Mouse (Mus musculus): ENCODE results near the gene Iqcf1. TPM values are rescaled to one million over a fixed set of nuclear protein-coding genes. Genes with fewer than 3 reads are reported as not detected.

The Iqcf1 gene
- polyA plus RNA-seq, 1 experiment = not detected

DNA sequence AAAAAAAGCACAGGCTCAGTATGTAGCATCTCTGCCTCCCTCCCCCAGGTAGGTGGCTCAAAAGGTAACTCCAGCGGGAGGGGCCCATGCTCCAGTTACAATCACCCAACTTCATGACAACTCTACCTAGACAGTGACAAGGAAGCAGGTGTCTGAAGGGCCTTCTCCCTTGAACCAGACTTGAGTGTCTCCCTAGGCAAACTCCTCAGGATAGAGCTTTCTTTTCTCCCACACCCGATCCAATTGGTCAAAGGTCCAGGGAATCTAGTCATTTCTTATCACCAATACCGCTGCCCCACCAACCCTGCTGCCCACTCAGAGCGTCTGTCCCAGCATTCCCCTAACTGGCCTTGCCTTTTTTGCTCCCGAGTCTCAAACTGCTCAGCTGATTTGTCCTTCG is 33.0 kb upstream of the Iqcf1 start:
- no peak overlapping the region for H3K27ac ChIP-seq (ENCODE audit: insufficient read depth, low read length)
- peaks cover 7% of the 10 kb centered on the region; the same call in 1 of the 2 replicates for H3K4me1 ChIP-seq (ENCODE audit: control insufficient read depth, insufficient read depth, low read length)
- DNase-seq = peak in 1 of 2 experiments; percentile 10
- TF ChIP-seq CTCF (IDR thresholded peaks at IDR 0.05; ENCODE audit: borderline replicate concordance, insufficient read depth, low read depth, low read length) (no peak), POLR2A (IDR thresholded peaks at IDR 0.05; ENCODE audit: borderline replicate concordance, insufficient read depth, low read length) (no peak)
- H3K27me3 ChIP-seq (ENCODE audit: control insufficient read depth, insufficient read depth, low read length) = no peaks in the 10 kb centered on the region
- H3K4me3 ChIP-seq (replicated peaks; ENCODE audit: insufficient read depth, low read depth, low read length) = no peak overlapping the region
- 95% methylated on average over 6 of the region's 6 CpGs for WGBS

DNA sequence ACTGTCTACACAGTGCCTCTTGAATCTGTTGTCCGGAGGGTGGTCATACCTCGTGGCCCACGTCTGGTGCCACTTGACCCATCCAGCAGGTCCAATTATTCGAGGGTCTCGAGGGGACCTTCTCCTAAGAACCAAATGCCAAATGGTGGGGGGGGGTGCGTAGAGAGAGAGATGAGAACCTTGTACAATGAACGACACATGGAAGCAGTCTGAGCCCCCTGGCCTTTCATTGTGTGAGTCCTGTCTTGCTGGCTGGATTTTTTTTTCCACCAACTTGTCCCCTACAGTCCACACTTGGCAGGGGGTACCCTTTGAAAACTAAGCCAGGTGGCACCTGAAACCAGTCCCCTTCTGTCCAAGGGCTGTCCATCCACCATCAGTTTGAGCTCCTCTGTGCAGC is 32.0 kb upstream of the Iqcf1 start:
- DNase-seq = no peak
- WGBS = 72% methylated on average over 7 of the region's 7 CpGs
- no peaks in the 10 kb centered on the region for H3K27me3 ChIP-seq (ENCODE audit: control insufficient read depth, insufficient read depth, low read length)
- H3K27ac ChIP-seq (ENCODE audit: insufficient read depth, low read length) = no peak overlapping the region
- no peak overlapping the region for H3K4me3 ChIP-seq (replicated peaks; ENCODE audit: insufficient read depth, low read depth, low read length)
- no peak for TF ChIP-seq CTCF (IDR thresholded peaks at IDR 0.05; ENCODE audit: borderline replicate concordance, insufficient read depth, low read depth, low read length)
- no peak for TF ChIP-seq POLR2A (IDR thresholded peaks at IDR 0.05; ENCODE audit: borderline replicate concordance, insufficient read depth, low read length)
- peaks cover 8% of the 10 kb centered on the region for H3K4me1 ChIP-seq (ENCODE audit: control insufficient read depth, insufficient read depth, low read length)

DNA sequence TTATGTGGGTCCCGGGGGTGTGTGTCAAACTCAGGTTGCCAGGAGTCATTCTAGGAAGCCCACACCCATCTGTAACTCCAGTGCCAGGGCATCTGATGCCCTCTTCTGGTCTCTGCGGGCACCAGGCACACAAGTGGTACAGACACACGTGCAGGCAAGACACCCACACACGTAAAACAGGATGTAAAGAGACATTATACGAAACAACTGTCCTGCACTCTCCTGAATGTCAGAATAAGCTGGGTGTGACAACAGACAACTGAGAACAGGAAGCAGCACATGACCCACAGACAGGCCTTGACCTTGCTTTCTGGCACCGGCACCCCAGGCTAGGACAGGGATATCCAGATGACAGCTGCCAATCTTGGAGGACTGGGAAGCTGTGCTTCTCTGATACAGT is 30.4 kb upstream of the Iqcf1 start:
- 73% methylated on average over 6 of the region's 6 CpGs for WGBS
- TF ChIP-seq CTCF (IDR thresholded peaks at IDR 0.05; ENCODE audit: borderline replicate concordance, insufficient read depth, low read depth, low read length) = no peak
- no peak for TF ChIP-seq POLR2A (IDR thresholded peaks at IDR 0.05; ENCODE audit: borderline replicate concordance, insufficient read depth, low read length)
- H3K27ac ChIP-seq (ENCODE audit: insufficient read depth, low read length) = no peak overlapping the region
- DNase-seq = peak; percentile 15 to 16
- H3K4me1 ChIP-seq (ENCODE audit: control insufficient read depth, insufficient read depth, low read length) = peaks cover 14% of the 10 kb centered on the region
- no peak overlapping the region for H3K4me3 ChIP-seq (replicated peaks; ENCODE audit: insufficient read depth, low read depth, low read length)
- no peaks in the 10 kb centered on the region for H3K27me3 ChIP-seq (ENCODE audit: control insufficient read depth, insufficient read depth, low read length)

DNA sequence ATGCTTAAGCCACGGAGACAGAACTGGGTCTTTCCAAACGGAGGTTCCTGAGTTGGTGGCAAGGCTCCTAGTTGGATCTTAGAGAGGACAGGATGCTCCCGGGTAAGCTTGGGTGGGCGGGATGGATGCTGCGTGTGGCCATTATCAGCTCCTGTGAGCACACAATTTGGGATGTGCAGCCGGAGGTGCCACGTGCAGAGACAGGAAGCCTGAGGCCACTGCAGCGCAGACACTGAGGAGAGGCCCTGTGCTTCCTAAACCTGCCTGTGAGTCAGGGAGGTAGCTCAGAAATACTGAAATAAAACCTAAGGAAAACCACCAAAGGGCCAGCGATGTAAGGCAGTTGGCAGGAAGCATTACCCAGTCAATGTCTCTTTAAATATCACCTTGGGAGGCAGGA is 30.0 kb upstream of the Iqcf1 start:
- 41% methylated on average over 9 of the region's 9 CpGs for WGBS
- Histone ChIP-seq H3K27ac (ENCODE audit: insufficient read depth, low read length) (no peak overlapping the region), H3K4me1 (ENCODE audit: control insufficient read depth, insufficient read depth, low read length) (peaks cover 16% of the 10 kb centered on the region), H3K4me3 (replicated peaks; ENCODE audit: insufficient read depth, low read depth, low read length) (no peak overlapping the region), H3K27me3 (ENCODE audit: control insufficient read depth, insufficient read depth, low read length) (no peaks in the 10 kb centered on the region)
- TF ChIP-seq POLR2A (IDR thresholded peaks at IDR 0.05; ENCODE audit: borderline replicate concordance, insufficient read depth, low read length) = no peak
- no peak for TF ChIP-seq CTCF (IDR thresholded peaks at IDR 0.05; ENCODE audit: borderline replicate concordance, insufficient read depth, low read depth, low read length)
- DNase-seq = peak in 1 of 2 experiments; percentile 5

DNA sequence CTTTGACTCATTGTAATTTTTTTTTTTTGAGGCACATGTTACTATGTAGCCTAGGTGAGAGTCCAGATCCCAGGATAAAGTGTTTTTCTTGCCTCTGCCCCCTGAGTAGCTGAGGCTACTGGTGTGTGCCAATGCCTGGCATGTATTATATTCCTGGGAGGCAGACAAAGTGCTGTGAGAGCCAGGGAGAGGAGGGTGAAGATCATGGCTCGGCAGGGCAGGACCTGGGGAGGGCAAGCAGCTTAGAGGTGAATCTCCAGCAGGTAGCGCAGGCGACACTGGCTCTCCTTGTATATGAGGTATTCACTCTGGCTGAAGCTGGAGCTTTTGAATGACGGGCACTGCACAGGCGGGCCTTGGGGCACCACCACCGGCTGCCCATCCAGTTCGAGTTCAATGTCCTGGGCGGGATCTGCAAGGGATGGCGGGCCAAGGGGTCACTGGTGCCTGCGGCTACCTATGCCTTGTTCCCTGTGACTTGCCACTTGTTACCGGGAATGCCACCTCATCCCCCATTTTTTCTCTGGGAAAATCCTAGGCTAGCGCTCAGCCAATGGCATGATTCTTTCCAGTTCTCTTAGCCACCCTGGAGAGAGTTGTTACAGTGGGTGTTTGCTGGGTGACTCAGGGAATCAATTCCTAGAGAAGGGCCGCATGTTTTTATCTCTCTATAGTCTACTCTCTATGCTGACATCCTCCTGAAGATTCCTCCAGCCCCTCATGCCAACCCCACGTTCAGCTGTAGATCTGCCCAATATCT is 28.6 kb upstream of the Iqcf1 start:
- 74% methylated on average over 14 of the region's 14 CpGs for WGBS
- no peak for TF ChIP-seq POLR2A (IDR thresholded peaks at IDR 0.05; ENCODE audit: borderline replicate concordance, insufficient read depth, low read length)
- no peak for TF ChIP-seq CTCF (IDR thresholded peaks at IDR 0.05; ENCODE audit: borderline replicate concordance, insufficient read depth, low read depth, low read length)
- peak; percentile 6 to 11 for DNase-seq
- Histone ChIP-seq H3K4me1 (ENCODE audit: control insufficient read depth, insufficient read depth, low read length) (peaks cover 17% of the 10 kb centered on the region), H3K27ac (ENCODE audit: insufficient read depth, low read length) (no peak overlapping the region), H3K27me3 (ENCODE audit: control insufficient read depth, insufficient read depth, low read length) (no peaks in the 10 kb centered on the region), H3K4me3 (replicated peaks; ENCODE audit: insufficient read depth, low read depth, low read length) (no peak overlapping the region)

DNA sequence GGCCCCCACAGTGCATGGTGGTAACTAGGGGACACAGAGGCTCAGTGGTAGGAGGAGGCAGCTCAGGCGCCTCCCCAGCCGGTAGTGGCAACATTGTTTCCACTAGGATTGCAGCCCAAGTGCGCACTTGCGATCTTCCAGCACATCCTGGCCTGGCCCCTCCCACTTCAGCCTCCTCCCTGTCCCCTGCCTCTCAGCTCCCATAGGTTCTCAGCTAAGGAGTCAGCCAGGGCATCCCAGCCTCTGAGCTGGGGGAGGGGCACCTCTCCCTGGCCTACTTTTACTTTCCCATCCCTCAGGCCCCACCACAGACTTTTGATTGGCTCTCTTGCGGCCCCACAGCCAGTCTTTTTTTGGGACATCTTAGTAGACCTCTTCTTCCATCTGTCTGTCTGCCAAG is 27.9 kb upstream of the Iqcf1 start:
- Histone ChIP-seq H3K27ac (ENCODE audit: insufficient read depth, low read length) (no peak overlapping the region), H3K4me3 (replicated peaks; ENCODE audit: insufficient read depth, low read depth, low read length) (no peak overlapping the region), H3K27me3 (ENCODE audit: control insufficient read depth, insufficient read depth, low read length) (no peaks in the 10 kb centered on the region), H3K4me1 (ENCODE audit: control insufficient read depth, insufficient read depth, low read length) (peaks cover 20% of the 10 kb centered on the region)
- DNase-seq = peak; percentile 32 to 55
- 63% methylated on average over 5 of the region's 5 CpGs for WGBS
- TF ChIP-seq POLR2A (IDR thresholded peaks at IDR 0.05; ENCODE audit: borderline replicate concordance, insufficient read depth, low read length) = no peak
- no peak for TF ChIP-seq CTCF (IDR thresholded peaks at IDR 0.05; ENCODE audit: borderline replicate concordance, insufficient read depth, low read depth, low read length)

DNA sequence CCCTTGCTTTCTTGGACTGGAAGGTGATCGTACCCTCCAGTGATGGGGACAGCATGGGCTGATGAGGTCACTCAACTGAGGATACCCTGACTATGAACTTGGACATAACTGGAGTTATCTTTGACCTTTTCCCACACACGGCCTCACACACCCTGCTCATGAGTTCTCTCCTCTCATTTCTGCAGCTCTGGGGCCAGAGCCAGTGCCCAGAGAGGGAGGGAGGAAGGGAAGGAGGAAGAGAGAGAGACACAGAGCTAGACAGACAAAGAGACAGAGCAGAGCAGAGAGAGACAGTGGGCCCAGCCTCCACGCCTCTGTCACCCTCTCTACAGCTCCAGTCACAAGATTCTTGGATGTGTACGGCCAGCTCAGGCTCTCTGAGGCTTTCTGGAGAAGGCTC is 27.4 kb upstream of the Iqcf1 start:
- DNase-seq = peak; percentile 21 to 24
- no peaks in the 10 kb centered on the region for H3K27me3 ChIP-seq (ENCODE audit: control insufficient read depth, insufficient read depth, low read length)

DNA sequence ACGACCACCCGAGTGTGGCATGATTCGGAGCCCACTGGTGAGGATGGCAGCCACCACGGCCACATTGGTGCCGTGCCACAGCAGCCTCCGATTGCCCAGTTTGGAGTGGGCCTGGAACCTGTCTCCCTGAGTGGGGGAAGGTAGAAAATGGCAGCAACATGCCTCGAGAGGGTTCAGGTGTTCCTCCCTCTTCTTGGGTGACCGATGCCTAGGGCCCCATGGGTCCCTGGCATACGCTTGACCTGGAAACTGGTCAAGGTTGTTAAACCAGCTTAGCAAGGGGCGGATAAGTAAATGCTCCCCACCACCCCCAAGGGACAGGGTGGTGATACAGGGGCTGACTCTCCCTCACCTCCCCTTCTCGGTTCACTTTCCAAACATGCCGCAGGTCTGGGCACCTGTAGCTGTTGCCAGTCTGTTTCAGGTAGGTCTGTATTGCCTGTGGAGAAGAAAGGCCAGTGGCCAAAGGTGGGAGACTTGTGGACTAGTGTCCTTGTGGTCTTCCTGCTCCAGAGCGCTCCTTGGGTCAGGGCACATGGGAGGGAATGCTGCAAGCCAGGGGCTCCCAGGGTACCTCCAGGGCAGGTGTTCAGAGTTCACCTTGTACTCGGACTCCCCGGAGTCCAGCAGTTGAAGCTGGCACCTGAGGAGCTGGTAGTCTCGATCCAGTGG is 26.6 kb upstream of the Iqcf1 start:
- peaks cover 16% of the 10 kb centered on the region for H3K4me1 ChIP-seq (ENCODE audit: control insufficient read depth, insufficient read depth, low read length)
- 66% methylated on average over 16 of the region's 16 CpGs for WGBS
- H3K27me3 ChIP-seq (ENCODE audit: control insufficient read depth, insufficient read depth, low read length) = no peaks in the 10 kb centered on the region
- TF ChIP-seq CTCF (IDR thresholded peaks at IDR 0.05; ENCODE audit: borderline replicate concordance, insufficient read depth, low read depth, low read length) (no peak), POLR2A (IDR thresholded peaks at IDR 0.05; ENCODE audit: borderline replicate concordance, insufficient read depth, low read length) (no peak)
- no peak overlapping the region for H3K4me3 ChIP-seq (replicated peaks; ENCODE audit: insufficient read depth, low read depth, low read length)
- no peak overlapping the region for H3K27ac ChIP-seq (ENCODE audit: insufficient read depth, low read length)
- DNase-seq = peak; percentile 30 to 33

More for the DNA sequence above, 27.4 kb upstream of the Iqcf1 start:
- peak overlapping the region; percentile 35; the same call in 1 of the 2 replicates for H3K27ac ChIP-seq (ENCODE audit: insufficient read depth, low read length)
- no peak overlapping the region for H3K4me3 ChIP-seq (replicated peaks; ENCODE audit: insufficient read depth, low read depth, low read length)
- no peak for TF ChIP-seq CTCF (IDR thresholded peaks at IDR 0.05; ENCODE audit: borderline replicate concordance, insufficient read depth, low read depth, low read length)
- no peak for TF ChIP-seq POLR2A (IDR thresholded peaks at IDR 0.05; ENCODE audit: borderline replicate concordance, insufficient read depth, low read length)
- 79% methylated on average over 4 of the region's 4 CpGs for WGBS
- H3K4me1 ChIP-seq (ENCODE audit: control insufficient read depth, insufficient read depth, low read length) = peaks cover 20% of the 10 kb centered on the region

Measured in cerebellum, adult 2 months (tissue).